Mouse (Mus musculus) retina, embryonic 14.5 days (tissue): Measurements from ENCODE around the gene Slc9a7.

Experiments
- DNase-seq: peaks from one replicate; pipeline ENCODE4 v3.0.0-alpha.2; 2015; ENCODE audit warnings: low spot score

Gene Slc9a7

GRCm38 (mm10) chrX:20157519-20157918 lies 134.1 kb downstream of the Slc9a7 start:
- DNase-seq: peak; percentile 55

GRCm38 (mm10) chrX:20129466-20129865 lies 162.1 kb downstream of the Slc9a7 start:
- DNase-seq: no peak

- DNase-seq: no peak
Measured at GRCm38 (mm10) chrX:20128951-20129350, 162.7 kb downstream of the Slc9a7 start.

DNA sequence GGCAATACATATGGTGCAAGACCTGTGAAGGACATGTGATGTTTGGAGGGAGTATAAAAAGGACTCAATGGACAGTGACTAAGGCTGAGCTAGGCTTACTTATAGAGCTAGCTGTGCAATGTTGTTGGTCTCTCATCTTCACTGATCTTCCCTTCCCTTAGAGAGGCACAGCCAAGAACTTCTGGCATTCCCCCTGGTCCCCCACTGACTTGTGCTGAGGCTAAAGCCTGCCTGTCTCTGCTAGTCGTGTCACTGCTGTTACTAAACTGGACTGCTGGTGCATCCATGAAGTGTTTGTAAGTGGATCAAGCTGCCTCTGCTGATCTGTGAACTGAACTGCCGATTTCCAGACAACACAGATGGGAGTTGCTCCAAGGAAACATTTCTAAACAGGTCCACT lies 166.1 kb downstream of the Slc9a7 start:
- no peak for DNase-seq

- DNase-seq: no peak
Measured at GRCm38 (mm10) chrX:20117717-20118116, 173.9 kb downstream of the Slc9a7 start.

GRCm38 (mm10) chrX:20070196-20070595 lies 221.4 kb downstream of the Slc9a7 start:
- no peak for DNase-seq

GRCm38 (mm10) chrX:20066636-20067035 lies 225.0 kb downstream of the Slc9a7 start:
- no peak for DNase-seq

GRCm38 (mm10) chrX:20061764-20062480 lies 229.7 kb downstream of the Slc9a7 start:
- no peak for DNase-seq

- DNase-seq: peak; percentile 16
Measured at GRCm38 (mm10) chrX:20060769-20061315, 230.8 kb downstream of the Slc9a7 start.

- peak; percentile 16 for DNase-seq
Measured at GRCm38 (mm10) chrX:20060096-20060768, 231.4 kb downstream of the Slc9a7 start.

DNA sequence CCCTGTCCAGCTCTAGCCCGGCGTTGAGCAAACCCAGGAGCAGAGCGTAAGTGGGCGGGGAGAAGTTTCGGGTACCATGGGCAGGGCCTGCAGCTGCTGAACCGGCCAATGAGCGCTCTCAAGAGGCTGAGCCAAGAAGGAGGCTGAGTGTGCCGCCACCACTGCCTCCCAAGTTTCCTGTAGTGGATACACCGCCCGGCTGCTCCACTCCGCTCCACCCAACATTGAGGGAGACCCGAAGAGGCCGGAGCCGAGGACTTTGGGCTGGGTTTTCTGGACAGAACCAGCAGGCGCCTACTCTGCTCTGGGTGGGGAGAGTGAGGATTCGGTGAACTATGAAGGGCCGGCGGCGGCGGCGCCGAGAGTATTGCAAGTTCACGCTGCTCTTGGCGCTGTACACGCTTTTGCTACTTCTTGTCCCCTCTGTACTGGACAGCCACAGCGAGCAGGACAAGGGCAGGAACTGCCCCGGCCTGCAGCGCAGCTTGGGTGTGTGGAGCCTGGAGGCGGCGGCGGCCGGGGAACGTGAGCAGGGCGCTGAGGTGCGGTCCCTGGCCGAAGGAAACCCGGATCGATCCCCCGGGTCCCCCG lies 232.1 kb downstream of the Slc9a7 start, which contains the start of gene Chst7:
Gene Chst7 (plus strand): TSS at position 180 of the 591 bp plus-strand sequence.
- DNase-seq: peak; percentile 67
